Mouse (Mus musculus): ENCODE data around the gene Akain1.
A peak's percentile ranks its signal among the peaks of the same experiment; 100 is the strongest.

Gene Akain1

GRCm38 (mm10) chr17:69438990-69439491 lies at the start of gene Akain1:
Akain1 (plus strand) TSS chr17:69439326.
- DNase-seq (ENCODE audit: extremely low read depth, low read depth), result no peak

GRCm38 (mm10) chr17:69396147-69397033 lies 42.7 kb upstream of the Akain1 start:
- DNase-seq (ENCODE audit: extremely low read depth, low read depth), result no peak

GRCm38 (mm10) chr17:69397163-69397562 lies 42.0 kb upstream of the Akain1 start:
- no peak for DNase-seq (ENCODE audit: extremely low read depth, low read depth)

DNA sequence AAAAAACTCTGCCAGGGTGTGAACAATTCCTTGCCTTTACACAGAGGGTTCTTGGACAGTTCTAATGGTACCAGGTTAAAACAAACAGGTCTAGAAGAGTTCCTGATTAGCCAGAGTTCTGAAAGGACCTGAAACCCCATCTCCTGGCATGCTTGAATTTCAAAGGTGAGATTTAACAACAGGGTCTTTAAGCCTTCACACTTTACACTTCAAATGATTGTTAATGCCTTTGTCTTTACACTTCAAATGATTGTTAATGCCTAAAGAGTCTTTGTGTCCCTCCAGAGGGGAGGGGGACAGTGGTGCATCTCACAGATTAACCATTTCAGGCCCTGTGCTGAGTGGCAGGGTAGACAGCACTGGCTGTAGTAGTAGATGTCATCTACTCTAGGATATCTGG lies 41.0 kb upstream of the Akain1 start:
- DNase-seq (ENCODE audit: extremely low read depth, low read depth), result no peak

- peak; percentile 68 for DNase-seq (ENCODE audit: extremely low read depth, low read depth)
Measured at GRCm38 (mm10) chr17:69401146-69401545, 38.0 kb upstream of the Akain1 start.

DNA sequence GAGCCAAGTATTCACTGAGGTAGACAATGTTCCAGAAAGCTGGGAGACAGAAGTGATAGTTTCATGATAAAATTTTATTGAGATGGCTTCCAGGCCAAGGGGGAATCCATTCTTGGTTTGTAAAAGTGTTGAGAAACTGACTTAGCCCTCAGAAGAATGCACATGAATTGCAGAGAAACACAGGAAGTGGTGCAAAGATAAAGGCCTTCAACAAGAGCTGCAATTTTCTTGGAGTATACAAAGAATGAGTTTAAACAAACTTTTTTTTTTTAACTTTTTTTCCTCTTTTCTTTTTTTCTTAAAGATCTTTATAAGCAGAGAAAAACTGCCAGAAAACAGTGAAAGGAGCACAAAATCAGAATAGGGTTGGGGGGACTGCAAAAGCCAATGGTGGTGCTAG lies 23.0 kb upstream of the Akain1 start:
- DNase-seq (ENCODE audit: extremely low read depth, low read depth), result peak; percentile 43

- peak; percentile 79 for DNase-seq (ENCODE audit: extremely low read depth, low read depth)
Measured at GRCm38 (mm10) chr17:69416920-69417661, 22.0 kb upstream of the Akain1 start.

- peak; percentile 56 for DNase-seq (ENCODE audit: extremely low read depth, low read depth)
Measured at GRCm38 (mm10) chr17:69417724-69418373, 21.3 kb upstream of the Akain1 start.

- no peak for DNase-seq (ENCODE audit: extremely low read depth, low read depth)
Measured at GRCm38 (mm10) chr17:69421592-69421991, 17.5 kb upstream of the Akain1 start.

- DNase-seq (ENCODE audit: extremely low read depth, low read depth), result no peak
Measured at GRCm38 (mm10) chr17:69437836-69438235, 1.3 kb upstream of the Akain1 start.

DNA sequence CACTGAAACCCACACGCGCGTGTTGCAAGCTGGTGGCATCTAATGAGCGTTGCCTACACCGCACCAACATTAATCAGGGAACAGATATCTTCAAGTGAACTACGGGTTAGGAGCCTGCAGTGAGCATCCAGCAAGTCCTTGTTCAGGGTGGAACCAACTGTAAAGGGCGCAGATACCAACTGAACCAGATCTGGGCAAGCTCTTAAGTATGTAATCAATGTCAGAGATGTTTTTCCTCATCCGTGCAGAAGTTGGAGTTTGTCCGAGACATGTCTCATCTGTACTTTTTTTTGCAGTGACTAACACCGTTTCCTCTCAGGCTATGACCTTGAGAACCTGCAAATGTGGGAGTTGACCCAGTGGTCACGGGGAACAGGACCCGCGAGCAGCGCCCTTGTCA lies 640 bp upstream of the Akain1 start:
- no peak for DNase-seq (ENCODE audit: extremely low read depth, low read depth)

- no peak for DNase-seq (ENCODE audit: extremely low read depth, low read depth)
Measured at GRCm38 (mm10) chr17:69439571-69440480, 700 bp downstream of the Akain1 start.

DNA sequence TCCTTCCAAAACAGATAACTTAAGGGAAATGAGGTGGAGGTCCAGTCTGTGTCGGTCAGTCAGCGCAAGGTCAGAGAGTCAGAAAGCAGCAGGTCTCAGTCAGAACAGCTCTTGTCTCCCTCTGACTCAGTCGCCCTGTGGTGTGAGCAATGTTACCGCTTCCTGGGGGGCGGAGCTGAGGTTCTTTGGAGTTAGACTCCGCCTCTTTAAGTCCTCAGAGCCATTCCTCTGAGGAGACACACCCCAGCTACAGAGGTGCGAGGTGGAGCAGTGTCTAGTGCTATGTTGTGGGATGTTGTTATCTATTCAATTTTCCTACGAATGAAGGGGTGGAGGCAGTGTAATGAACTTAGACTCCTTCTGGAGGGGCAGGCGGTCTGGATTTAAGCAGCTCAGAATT lies 1.9 kb downstream of the Akain1 start:
- no peak for DNase-seq (ENCODE audit: extremely low read depth, low read depth)

DNA sequence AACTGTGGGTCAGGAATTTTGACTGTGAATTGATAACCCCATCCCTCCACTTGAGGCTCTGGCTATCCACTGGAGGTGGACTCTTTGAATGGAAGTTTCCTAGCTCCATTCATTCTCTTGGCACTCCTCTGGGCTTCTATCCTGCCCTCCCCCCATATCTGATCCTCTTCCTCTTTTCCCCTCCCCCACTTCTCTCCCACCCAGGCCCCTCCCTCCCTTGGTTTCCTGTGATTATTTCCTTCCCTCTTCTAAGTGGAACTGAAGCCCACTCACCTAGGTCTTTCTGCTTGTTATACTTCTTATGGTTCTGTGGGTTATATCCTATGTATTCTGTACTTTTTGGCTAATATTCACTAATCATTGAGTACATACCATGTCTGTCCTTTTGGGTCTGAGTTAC lies 9.6 kb downstream of the Akain1 start:
- DNase-seq (ENCODE audit: extremely low read depth, low read depth), result peak; percentile 7

DNA sequence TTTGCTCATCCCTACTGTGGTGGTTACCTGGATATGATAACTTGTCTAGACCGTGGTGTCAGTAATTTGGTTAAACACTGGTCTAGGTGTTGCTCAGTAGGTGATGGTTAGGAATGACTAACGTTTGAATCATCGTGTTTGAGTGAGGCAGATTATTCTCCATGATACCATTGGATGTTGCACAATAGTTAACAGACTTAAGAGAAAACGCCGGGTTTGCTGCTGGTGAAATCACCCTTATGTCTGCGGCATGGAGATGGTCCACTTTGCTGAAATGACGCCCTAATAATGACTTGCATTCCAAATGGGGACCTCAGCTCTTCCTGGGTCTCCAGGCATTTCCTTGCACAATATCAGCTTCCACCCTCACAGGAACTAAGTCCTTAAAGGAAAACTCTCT lies 22.6 kb downstream of the Akain1 start:
- DNase-seq (ENCODE audit: extremely low read depth, low read depth), result no peak

- no peak for DNase-seq (ENCODE audit: extremely low read depth, low read depth)
Measured at GRCm38 (mm10) chr17:69463037-69463436, 23.9 kb downstream of the Akain1 start.

DNA sequence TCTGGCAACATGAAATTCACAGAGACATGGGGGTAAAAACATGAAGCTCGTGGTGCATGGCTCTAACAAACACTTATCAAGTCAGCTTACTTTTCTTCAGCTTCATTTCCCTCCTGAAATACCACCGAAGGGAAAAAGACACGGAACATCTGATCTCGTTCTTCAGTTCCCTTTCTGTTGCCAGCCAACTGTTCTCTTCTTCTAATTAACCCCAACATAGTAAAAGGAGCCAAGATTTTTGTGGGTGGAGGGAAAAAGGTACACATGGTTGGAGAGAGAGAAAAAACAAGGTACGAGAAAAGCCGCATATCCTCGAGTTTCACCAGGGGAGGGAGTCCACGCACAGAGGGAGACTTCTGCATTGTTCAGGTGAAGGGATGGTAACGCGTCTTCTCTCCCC lies 32.0 kb downstream of the Akain1 start:
- DNase-seq (ENCODE audit: extremely low read depth, low read depth), result no peak

DNA sequence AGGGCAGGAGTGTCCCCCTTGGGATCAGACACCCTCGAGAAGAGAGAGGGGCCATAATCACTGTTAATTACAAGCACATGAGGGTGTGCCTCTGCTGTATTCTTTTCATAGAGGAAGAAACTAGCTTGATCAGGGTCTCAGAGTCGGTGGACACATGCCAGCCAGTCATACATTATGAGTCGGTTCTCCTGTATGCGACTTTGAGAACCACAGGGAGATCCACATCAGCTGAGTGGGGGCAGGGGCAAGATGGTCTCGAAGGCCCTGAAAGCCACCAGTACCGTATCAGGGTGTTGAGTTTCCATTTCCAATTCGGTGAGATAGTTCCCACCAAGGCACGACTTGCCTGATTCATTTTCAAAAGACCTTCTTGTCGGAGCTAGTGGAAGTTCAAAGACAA lies 33.3 kb downstream of the Akain1 start:
- no peak for DNase-seq (ENCODE audit: extremely low read depth, low read depth)

GRCm38 (mm10) chr17:69474084-69474483 lies 35.0 kb downstream of the Akain1 start:
- no peak for DNase-seq (ENCODE audit: extremely low read depth, low read depth)

DNA sequence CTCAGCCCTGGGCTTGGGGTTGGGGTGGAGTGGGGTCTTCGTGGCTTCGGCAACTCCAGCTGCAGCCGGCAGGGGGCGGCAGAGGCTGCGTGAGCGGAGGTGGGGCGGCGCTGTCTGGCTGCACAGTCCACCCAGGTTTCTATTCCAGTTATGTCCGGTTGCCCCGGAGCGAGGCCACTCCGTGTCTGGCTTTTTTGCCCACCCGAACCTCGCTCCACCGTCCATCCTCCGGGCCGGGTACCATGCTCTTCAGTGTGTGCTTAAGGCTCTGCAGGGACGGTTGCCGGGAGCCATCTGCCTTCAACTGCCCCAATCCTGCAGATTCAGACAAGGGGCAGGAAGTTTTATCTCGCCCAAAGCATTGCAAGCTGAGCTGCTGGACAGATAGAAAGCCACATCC lies 36.3 kb downstream of the Akain1 start:
- DNase-seq (ENCODE audit: extremely low read depth, low read depth), result no peak

DNA sequence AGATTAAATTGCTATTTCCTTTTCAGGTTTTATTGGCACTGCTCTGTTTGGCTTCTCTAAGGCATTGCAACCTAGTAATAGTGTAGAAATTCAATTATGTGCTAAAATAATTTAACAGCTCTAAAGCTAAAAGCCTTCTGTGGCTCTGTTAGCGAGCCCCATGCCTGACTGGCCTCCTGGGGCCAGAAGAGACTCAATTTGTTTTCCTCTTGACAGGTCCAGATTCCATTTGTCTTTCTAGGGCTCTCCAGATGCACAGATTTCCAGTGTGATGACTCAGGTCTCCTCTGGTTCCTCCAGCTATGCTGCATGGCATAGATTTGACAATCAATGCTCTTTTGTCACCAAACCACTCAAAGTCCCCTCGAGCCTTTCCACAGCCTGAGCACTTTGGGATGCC lies 38.4 kb downstream of the Akain1 start:
- no peak for DNase-seq (ENCODE audit: extremely low read depth, low read depth)
